Mouse (Mus musculus): ENCODE results near the gene Stard13. TPM values are rescaled to one million over a fixed set of nuclear protein-coding genes. Genes with fewer than 3 reads are reported as not detected.

Stard13 gene
- polyA plus RNA-seq, 1 experiment from 2014 or later = 1.1 TPM

GRCm38 (mm10) chr5:151143955-151144354 lies 89.7 kb downstream of the Stard13 start:
- DNase-seq (ENCODE audit: low spot score) = no peak

DNA sequence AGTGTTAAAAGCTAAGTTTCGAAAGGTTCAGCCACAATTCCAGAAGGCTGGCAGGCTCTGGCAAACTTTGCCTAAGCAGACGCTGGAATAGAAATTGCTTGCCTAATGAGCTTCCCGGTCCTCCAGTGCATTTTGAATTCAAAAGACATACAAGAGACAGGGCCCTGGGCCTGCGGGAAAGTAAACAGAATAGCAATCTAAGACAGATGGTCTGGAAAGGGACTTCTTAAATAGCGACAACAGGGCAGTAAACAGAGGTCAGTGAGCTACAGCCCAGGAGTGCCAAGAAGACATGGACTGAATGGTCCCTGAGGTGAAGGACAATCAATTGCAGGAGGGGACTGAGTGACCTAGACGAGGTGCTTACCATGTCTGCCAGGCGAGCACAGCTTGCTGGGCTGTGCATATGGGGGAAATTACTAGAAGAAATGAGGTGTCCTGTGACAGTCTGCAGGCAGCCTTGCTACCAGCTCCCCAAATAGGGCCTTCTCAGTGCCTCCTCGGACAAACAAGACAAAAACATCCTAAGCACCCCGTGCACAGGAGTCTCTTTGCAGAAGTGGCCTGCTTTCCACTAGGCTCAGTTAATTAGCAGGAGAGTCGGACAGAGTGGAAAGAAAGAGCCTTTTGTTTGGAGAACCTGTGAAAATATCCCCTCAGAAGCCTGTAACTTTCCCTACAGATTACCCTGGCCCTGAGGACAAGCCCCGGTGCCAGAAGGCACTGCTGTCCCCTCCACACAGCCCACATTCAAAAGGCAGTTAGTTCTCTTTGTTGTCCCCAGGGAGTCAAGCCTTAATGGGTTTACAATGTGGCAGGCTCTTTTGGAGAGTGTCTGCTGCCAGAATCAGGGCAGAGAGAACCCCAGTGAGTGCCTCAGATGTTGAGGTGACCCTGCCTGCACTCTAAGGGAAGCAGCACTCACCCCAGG lies 90.7 kb downstream of the Stard13 start:
- no peak for DNase-seq (ENCODE audit: low spot score)

GRCm38 (mm10) chr5:151142241-151142640 lies 91.4 kb downstream of the Stard13 start:
- no peak for DNase-seq (ENCODE audit: low spot score)

GRCm38 (mm10) chr5:151137901-151138300 lies 95.7 kb downstream of the Stard13 start:
- DNase-seq (ENCODE audit: low spot score) = no peak

DNA sequence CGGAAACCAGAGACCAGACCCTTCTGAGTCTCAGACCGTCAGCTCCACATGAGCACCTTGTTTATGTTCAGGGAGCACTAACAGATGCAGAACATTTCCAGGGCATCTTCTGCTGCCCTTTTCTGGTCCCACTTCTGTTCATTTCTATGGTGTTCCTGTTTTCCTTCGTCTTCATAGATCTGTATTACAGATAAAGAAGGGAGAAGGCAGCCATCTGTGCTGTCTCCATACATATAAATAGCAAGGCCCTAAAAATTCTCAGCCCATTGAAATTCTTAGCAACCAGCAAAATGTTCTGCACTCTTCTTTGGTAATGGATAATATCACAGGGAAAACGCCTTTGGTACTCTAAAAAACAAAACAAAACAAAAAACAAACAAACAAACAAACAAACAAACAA lies 96.3 kb downstream of the Stard13 start:
- DNase-seq (ENCODE audit: low spot score) = no peak

- DNase-seq (ENCODE audit: low spot score) = no peak
Observed at GRCm38 (mm10) chr5:151135965-151136364, 97.7 kb downstream of the Stard13 start.

- DNase-seq (ENCODE audit: low spot score) = no peak
Observed at GRCm38 (mm10) chr5:151135078-151135826, 98.4 kb downstream of the Stard13 start.

- DNase-seq (ENCODE audit: low spot score) = no peak
Observed at GRCm38 (mm10) chr5:151134202-151134601, 99.4 kb downstream of the Stard13 start.

DNA sequence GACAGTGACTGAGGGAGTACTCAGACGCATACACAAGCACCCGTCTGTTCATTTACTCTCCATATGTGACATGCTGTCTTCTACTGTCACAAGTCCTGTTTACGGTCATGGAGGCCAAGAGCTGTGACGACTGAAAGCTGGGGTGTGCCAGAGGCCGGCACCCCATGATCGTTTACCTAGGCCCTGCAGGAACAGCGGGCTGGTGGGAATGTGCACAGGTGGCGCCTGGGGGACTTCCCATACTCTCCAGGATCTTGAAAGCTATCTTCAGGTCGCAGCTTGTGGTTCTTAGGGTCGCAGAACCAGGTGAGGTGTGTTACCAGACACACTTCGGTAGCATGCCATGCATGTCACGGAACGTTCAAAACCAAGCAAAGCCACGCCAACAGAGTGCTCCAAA lies 99.9 kb downstream of the Stard13 start:
- no peak for DNase-seq (ENCODE audit: low spot score)

DNA sequence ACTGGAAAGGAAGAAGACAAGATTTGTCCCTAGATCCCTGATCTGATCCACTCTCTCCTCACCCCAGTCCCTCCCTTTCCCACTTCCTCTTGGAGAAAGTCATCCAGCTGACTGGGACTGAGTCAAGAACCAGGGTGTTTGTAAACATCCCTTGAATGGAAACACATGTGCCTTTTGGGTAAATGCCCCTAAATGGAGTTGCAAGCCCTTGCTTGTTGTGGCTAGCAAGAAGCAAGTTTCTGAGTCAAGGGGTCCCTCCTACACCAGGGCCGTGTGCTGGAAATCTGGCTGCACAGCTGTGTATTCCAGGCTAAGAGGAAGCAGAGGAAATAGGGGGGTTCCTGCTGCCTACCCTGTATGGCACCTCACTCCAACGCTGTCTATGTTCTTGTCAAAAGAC lies 103.9 kb downstream of the Stard13 start:
- DNase-seq (ENCODE audit: low spot score) = no peak

- DNase-seq (ENCODE audit: low spot score) = no peak
Observed at GRCm38 (mm10) chr5:151127298-151127717, 106.3 kb downstream of the Stard13 start.

- no peak for DNase-seq (ENCODE audit: low spot score)
Observed at GRCm38 (mm10) chr5:151126608-151127005, 107.0 kb downstream of the Stard13 start.

DNA sequence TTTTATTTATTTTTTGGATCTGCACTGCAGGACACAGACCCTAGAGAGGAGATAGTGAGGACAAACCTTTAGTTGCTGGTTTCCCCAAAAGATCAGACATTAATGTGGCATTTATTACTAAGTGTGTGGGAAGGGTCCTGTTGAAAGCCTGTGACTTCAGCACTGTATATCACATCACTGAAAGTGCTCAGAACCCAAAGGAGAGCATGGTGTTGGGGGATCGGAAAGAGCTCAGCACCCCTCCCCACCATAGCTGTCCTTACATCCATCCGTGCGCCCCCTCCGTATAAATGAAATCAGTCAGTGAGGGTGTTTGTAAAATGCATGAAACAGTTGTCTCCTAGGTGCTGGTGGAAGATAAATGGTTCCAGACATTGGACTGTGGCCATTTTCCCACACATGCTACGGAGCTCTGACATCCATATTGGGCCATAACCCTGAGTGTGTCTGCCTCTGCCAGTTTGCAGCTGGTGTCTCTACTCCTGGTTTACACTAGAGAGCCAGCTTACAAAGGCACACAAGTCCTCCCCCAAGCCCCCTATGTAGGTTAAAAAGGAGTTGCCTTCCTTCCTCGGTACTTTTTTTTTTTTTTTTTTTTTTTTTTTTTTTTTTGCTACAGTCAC lies 107.5 kb downstream of the Stard13 start:
- no peak for DNase-seq (ENCODE audit: low spot score)

DNA sequence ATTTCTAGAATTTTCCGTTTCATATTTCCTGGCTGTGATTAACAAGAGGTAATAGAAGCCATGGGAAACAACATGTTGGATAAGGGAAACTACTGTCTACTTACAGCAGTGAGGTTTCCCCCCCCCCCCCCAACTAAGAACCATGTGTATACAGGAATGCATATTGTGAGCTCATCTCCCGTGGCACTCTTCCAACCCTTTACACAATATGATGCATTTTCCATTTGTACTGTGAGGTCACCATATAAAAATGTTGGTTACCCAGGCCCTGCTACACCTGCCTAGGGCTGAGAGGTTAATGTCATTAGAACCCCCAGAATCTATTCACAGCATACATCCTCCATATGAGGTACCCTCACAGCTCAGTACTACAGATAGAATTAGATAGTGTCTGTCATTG lies 115.8 kb downstream of the Stard13 start:
- no peak for DNase-seq (ENCODE audit: low spot score)

GRCm38 (mm10) chr5:151116192-151116887 lies 117.3 kb downstream of the Stard13 start:
- no peak for DNase-seq (ENCODE audit: low spot score)

GRCm38 (mm10) chr5:151112743-151113142 lies 120.9 kb downstream of the Stard13 start:
- DNase-seq (ENCODE audit: low spot score) = no peak

DNA sequence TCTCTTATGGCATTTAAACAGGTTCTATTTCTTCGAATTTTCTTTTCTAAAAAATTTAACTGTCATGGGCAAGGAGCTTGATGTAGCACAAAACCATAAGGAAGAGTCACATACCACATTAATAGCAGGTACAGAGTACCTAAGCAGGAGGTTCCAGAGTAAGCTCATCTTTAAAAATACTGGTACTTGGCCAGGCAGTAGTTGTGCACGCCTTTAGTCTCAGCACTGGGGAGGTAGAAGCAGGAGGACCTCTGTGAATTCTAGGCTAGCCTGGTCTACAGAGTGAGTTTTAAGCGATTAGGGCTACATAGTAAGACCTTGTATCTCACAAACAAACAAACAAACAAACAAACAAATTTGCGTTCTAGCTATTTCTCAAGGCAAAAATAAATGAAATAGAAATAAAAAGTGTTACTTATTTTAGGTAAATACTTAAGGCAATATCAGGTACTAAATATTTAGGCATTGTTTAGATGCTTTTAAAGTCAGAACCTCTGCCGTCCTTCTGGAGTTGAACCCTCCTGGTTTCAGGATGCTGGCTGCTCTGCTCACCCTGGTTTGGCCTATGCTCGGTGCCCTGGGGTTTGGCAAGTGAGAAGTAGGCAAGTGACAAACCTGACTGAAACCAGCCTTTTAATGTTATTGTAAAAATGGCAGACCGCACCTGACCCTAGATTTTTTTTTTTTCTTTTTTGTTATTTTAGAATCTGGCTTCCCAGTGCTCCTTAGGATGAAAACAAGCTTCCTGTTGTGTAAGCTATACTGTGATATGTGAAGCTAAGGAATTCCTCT lies 122.4 kb downstream of the Stard13 start:
- DNase-seq (ENCODE audit: low spot score) = no peak

DNA sequence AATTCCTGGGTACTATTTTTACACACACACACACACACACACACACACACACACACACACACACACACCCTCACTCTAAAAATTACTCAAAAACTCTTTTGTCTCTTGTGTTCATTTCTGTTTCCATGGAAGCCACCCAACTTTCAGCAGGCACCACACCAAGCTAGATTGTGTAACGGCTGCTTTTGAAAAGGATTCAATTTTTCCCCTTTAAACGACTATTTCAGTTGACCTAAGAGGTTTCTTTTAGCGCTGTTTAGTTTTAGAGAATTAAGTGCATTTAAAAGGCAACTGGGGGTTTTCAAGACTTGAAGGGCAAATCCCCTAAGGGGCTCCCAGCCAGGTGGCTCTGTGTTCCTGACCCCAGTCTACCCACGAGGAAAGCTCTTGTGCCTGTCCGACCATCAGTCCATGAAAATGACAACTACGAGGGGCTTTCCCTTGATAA lies 123.2 kb downstream of the Stard13 start:
- no peak for DNase-seq (ENCODE audit: low spot score)

GRCm38 (mm10) chr5:151109822-151110221 lies 123.8 kb downstream of the Stard13 start:
- no peak for DNase-seq (ENCODE audit: low spot score)

DNA sequence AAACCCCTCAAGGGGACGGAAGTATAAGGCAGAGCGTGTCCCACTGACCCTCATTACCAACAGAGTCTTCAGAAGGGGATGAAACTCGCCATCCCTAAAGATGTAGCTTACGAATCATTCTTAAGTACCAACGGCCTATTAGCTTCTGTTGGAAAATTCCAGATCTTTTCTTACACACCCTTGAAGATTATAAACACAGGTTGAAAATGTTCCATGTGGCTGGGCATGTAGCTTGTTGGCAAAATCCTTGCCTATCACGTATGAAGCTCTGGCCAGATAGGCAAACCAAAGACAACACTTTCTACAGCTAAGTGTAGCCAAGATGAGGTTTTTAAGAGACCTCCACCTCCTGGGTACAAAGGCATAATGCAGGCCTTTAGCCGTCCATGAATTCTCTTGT lies 124.7 kb downstream of the Stard13 start:
- DNase-seq (ENCODE audit: low spot score) = no peak
